Mouse (Mus musculus) limb, embryonic 10.5 days (tissue): Measurements from ENCODE around the gene D630045J12Rik. TPM values are rescaled to one million over a fixed set of nuclear protein-coding genes. Genes with fewer than 3 reads are reported as not detected.

Experiments
- DNase-seq: peaks from one replicate; pipeline ENCODE4 v3.0.0-alpha.2; 2017; ENCODE audit warnings: low spot score
- H3K27ac ChIP-seq: fragments of 300-500 bp; sonication (generic); 2 replicates; pipeline ENCODE4 v1.5.1; 2016; ENCODE audit warnings: mild to moderate bottlenecking
- H3K27me3 ChIP-seq: fragments of 300-500 bp; sonication (generic); 2 replicates; pipeline ENCODE4 v1.6.1; 2016; ENCODE audit warnings: low read depth, mild to moderate bottlenecking; ENCODE audit not compliant: poor library complexity, severe bottlenecking
- H3K36me3 ChIP-seq: fragments of 300-500 bp; sonication (generic); 2 replicates; pipeline ENCODE4 v1.6.1; 2016; ENCODE audit warnings: mild to moderate bottlenecking, moderate library complexity
- H3K4me1 ChIP-seq: fragments of 300-500 bp; sonication (generic); 2 replicates; pipeline ENCODE4 v1.6.1; 2016
- H3K4me3 ChIP-seq: fragments of 300-500 bp; sonication (generic); 2 replicates; pipeline ENCODE4 v1.5.1; 2016; ENCODE audit warnings: mild to moderate bottlenecking, moderate library complexity
- H3K9me3 ChIP-seq: fragments of 300-500 bp; sonication (generic); replicated peaks from 2 replicates; pipeline ENCODE4 v1.6.1; 2016; ENCODE audit warnings: mild to moderate bottlenecking
- WGBS: fragments of 180-500 bp; shearing (Covaris S2); methylation state at CpG from one replicate; pipeline ENCODE4 v1.1.7; 2016; 5-methylcytosine and 5-hydroxymethylcytosine counted together
- polyA plus RNA-seq: library from polyadenylated mRNA; unstranded; fragments of >200 nt; fragmentation: Nextera tagmentation; extraction: Ambion mirVana; gene quantifications from 2 replicates; pipeline ENCODE4 v1.2.1, GENCODE M21; 2016

D630045J12Rik gene
- 8.2 and 8.5 TPM in 2 replicates for polyA plus RNA-seq

GRCm38 (mm10) chr6:38253736-38254641, at the start of gene D630045J12Rik:
TSS of gene D630045J12Rik (minus strand) at chr6:38254009.
- no peaks in the 10 kb centered on the region for H3K27me3 ChIP-seq
- WGBS: under 1% methylated on average over 115 of the region's 118 CpGs
- peak within 1 kb of the TSS; percentile 97 for H3K27ac ChIP-seq
- no peaks in the 10 kb centered on the region for H3K9me3 ChIP-seq
- peak within 1 kb of the TSS; percentile 92 for H3K4me3 ChIP-seq
- peaks cover 40% of the 10 kb centered on the region for H3K4me1 ChIP-seq
- H3K36me3 ChIP-seq: no peaks in the 10 kb centered on the region
- peak; percentile 76 for DNase-seq

- under 1% methylated on average over 70 of the region's 70 CpGs for WGBS
- Histone ChIP-seq H3K27me3 (no peaks in the 10 kb centered on the region), H3K36me3 (peaks cover 32% of the 10 kb centered on the region), H3K9me3 (no peaks in the 10 kb centered on the region), H3K27ac (peak within 1 kb of the TSS; percentile 99), H3K4me3 (peak within 1 kb of the TSS; percentile 82), H3K4me1 (peaks cover 24% of the 10 kb centered on the region)
- DNase-seq: peak; percentile 90
Measured at GRCm38 (mm10) chr6:38298761-38299401, 45.1 kb upstream of the D630045J12Rik start, which contains the start of gene Zc3hav1l. TSS of gene Zc3hav1l (minus strand) at chr6:38299259.

GRCm38 (mm10) chr6:38298246-38298635, 44.4 kb upstream of the D630045J12Rik start:
- Histone ChIP-seq H3K4me3 (peak overlapping the region; percentile 82), H3K36me3 (peaks cover 38% of the 10 kb centered on the region), H3K4me1 (peaks cover 24% of the 10 kb centered on the region), H3K27me3 (no peaks in the 10 kb centered on the region), H3K27ac (peak overlapping the region; percentile 99), H3K9me3 (no peaks in the 10 kb centered on the region)
- 1% methylated on average over 10 of the region's 10 CpGs for WGBS
- peak; percentile 71 for DNase-seq

- peaks cover 24% of the 10 kb centered on the region for H3K4me1 ChIP-seq
- no peaks in the 10 kb centered on the region for H3K9me3 ChIP-seq
- no peaks in the 10 kb centered on the region for H3K27me3 ChIP-seq
- H3K36me3 ChIP-seq: peaks cover 43% of the 10 kb centered on the region
- peak overlapping the region; percentile 82 for H3K4me3 ChIP-seq
- H3K27ac ChIP-seq: peak overlapping the region; percentile 99
- WGBS: 47% methylated on average over 12 of the region's 12 CpGs
- DNase-seq: peak; percentile 47
Measured at GRCm38 (mm10) chr6:38297580-38298245, 43.9 kb upstream of the D630045J12Rik start.

- 74% methylated on average over 3 of the region's 3 CpGs for WGBS
- Histone ChIP-seq H3K4me3 (no peak overlapping the region), H3K27me3 (no peaks in the 10 kb centered on the region), H3K9me3 (no peaks in the 10 kb centered on the region), H3K27ac (no peak overlapping the region), H3K36me3 (peaks cover 83% of the 10 kb centered on the region), H3K4me1 (peaks cover 12% of the 10 kb centered on the region)
- DNase-seq: no peak
Measured at GRCm38 (mm10) chr6:38293708-38294107, 39.9 kb upstream of the D630045J12Rik start.

- Histone ChIP-seq H3K27ac (no peak overlapping the region), H3K36me3 (peaks cover 90% of the 10 kb centered on the region), H3K27me3 (no peaks in the 10 kb centered on the region), H3K9me3 (no peaks in the 10 kb centered on the region), H3K4me3 (no peak overlapping the region), H3K4me1 (peaks cover 5% of the 10 kb centered on the region)
- no peak for DNase-seq
- WGBS: 63% methylated on average over 11 of the region's 11 CpGs
Measured at GRCm38 (mm10) chr6:38292871-38293646, 39.2 kb upstream of the D630045J12Rik start.

- no peaks in the 10 kb centered on the region for H3K27me3 ChIP-seq
- H3K36me3 ChIP-seq: peaks cover 66% of the 10 kb centered on the region
- WGBS: 98% methylated on average over 19 of the region's 19 CpGs
Measured at GRCm38 (mm10) chr6:38284422-38284821, 30.6 kb upstream of the D630045J12Rik start.

GRCm38 (mm10) chr6:38264466-38264865, 10.7 kb upstream of the D630045J12Rik start:
- Histone ChIP-seq H3K4me3 (no peak overlapping the region), H3K36me3 (no peaks in the 10 kb centered on the region), H3K9me3 (no peaks in the 10 kb centered on the region), H3K27me3 (no peaks in the 10 kb centered on the region), H3K27ac (no peak overlapping the region), H3K4me1 (no peaks in the 10 kb centered on the region)
- 79% methylated on average over 7 of the region's 7 CpGs for WGBS
- no peak for DNase-seq

More at GRCm38 (mm10) chr6:38284422-38284821, 30.6 kb upstream of the D630045J12Rik start:
- DNase-seq: no peak
- H3K9me3 ChIP-seq: peaks cover 4% of the 10 kb centered on the region; the same call in 1 of the 2 replicates
- no peak overlapping the region for H3K27ac ChIP-seq
- H3K4me1 ChIP-seq: no peaks in the 10 kb centered on the region
- H3K4me3 ChIP-seq: no peak overlapping the region

- Histone ChIP-seq H3K27me3 (no peaks in the 10 kb centered on the region), H3K4me3 (no peak overlapping the region), H3K27ac (no peak overlapping the region), H3K36me3 (no peaks in the 10 kb centered on the region), H3K9me3 (no peaks in the 10 kb centered on the region), H3K4me1 (no peaks in the 10 kb centered on the region)
- DNase-seq: no peak
- 72% methylated on average over 5 of the region's 5 CpGs for WGBS
Measured at GRCm38 (mm10) chr6:38263393-38264159, 9.8 kb upstream of the D630045J12Rik start.

GRCm38 (mm10) chr6:38261877-38262276, 8.1 kb upstream of the D630045J12Rik start:
- Histone ChIP-seq H3K27me3 (no peaks in the 10 kb centered on the region), H3K4me3 (no peak overlapping the region), H3K27ac (no peak overlapping the region), H3K9me3 (no peaks in the 10 kb centered on the region), H3K4me1 (0 out of 2 replicates have a peak, but pooled peaks cover 5% of the 10 kb centered on the region), H3K36me3 (no peaks in the 10 kb centered on the region)
- no peak for DNase-seq
- WGBS: 65% methylated on average over 4 of the region's 4 CpGs

- Histone ChIP-seq H3K4me3 (no peak overlapping the region), H3K4me1 (peaks cover 21% of the 10 kb centered on the region), H3K36me3 (no peaks in the 10 kb centered on the region), H3K27me3 (no peaks in the 10 kb centered on the region), H3K9me3 (no peaks in the 10 kb centered on the region), H3K27ac (no peak overlapping the region)
- WGBS: 93% methylated on average over 8 of the region's 8 CpGs
- DNase-seq: no peak
Measured at GRCm38 (mm10) chr6:38257506-38257905, 3.7 kb upstream of the D630045J12Rik start.
